ENCODE assay signal across 8 mouse cellular contexts in genomic region chr7:45467090-45467670, GRCm38 (mm10). TPM values are rescaled to one million over a fixed set of nuclear protein-coding genes. Genes with fewer than 3 reads are reported as not detected.
DNase-seq lines count a peak whose midpoint lies in the region; ATAC-seq and TF ChIP-seq lines count a peak whose summit lies in the region.

No protein-coding gene starts in this region.

- intact Hi-C loops in left cerebral cortex, adult 2 months (cut with DNase I), result loop anchor here (2.0 to 5.0 kb wide), 2 partner anchors 122 to 215 kb away; partner anchors contain the start of gene Ntn5
- intact Hi-C loops in left cerebral cortex, postnatal 10 days (cut with DNase I), result no loop called here
- intact Hi-C loops in left cerebral cortex, postnatal 25 days (cut with DNase I), result loop anchor here (10.0 kb wide), 1 partner anchor 238 kb away; the partner anchor contains the start of gene Dbp

- H3K4me1 ChIP-seq in forebrain, embryonic 12.5 days, result peaks cover 20% of the 10 kb centered on the region
- peaks cover 29% of the 10 kb centered on the region for H3K4me1 ChIP-seq in liver, embryonic 16.5 days (ENCODE audit: control insufficient read depth, low read depth, low read length)
- peaks cover 14% of the 10 kb centered on the region for H3K4me1 ChIP-seq in olfactory bulb, adult 2 months (ENCODE audit: control insufficient read depth, insufficient read depth, low read length)

- no peak overlapping the region for H3K9ac ChIP-seq in forebrain, embryonic 12.5 days
- peak overlapping the region; percentile 53 for H3K9ac ChIP-seq in liver, embryonic 16.5 days (ENCODE audit: low read depth, low read length)

- TF ChIP-seq POLR2A in olfactory bulb, adult 2 months (IDR thresholded peaks at IDR 0.05; ENCODE audit: insufficient read depth, low read depth, low read length), result no peak

- peak overlapping the region; percentile 90 for H3K4me2 ChIP-seq in forebrain, embryonic 12.5 days
- H3K4me2 ChIP-seq in liver, embryonic 16.5 days (ENCODE audit: low read depth, low read length), result peak overlapping the region; percentile 93

- no peak for DNase-seq in left cerebral cortex, adult 2 months (ENCODE audit: extremely low spot score in 1 of 2, low spot score in 2 of 2)
- no peak for DNase-seq in left cerebral cortex, postnatal 10 days (ENCODE audit: extremely low spot score in 1 of 2, low spot score in 2 of 2)
- no peak for DNase-seq in left cerebral cortex, postnatal 25 days (ENCODE audit: low spot score in 2 of 2)
- DNase-seq in layer of hippocampus, postnatal 14 days (ENCODE audit: low spot score in 2 of 2), result no peak
- no peak for DNase-seq in ovary, adult 18-20 months (ENCODE audit: low spot score)

- peak overlapping the region; percentile 81 for H3K27ac ChIP-seq in left cerebral cortex, adult 2 months
- no peak overlapping the region for H3K27ac ChIP-seq in forebrain, embryonic 12.5 days
- H3K27ac ChIP-seq in liver, embryonic 16.5 days (ENCODE audit: low read length), result no peak overlapping the region
- 0 out of 2 replicates have a peak overlapping the region, but pooled peaks have one; percentile 27 for H3K27ac ChIP-seq in olfactory bulb, adult 2 months (ENCODE audit: insufficient read depth, low read depth, low read length)

- no peaks in the 10 kb centered on the region for H3K27me3 ChIP-seq in forebrain, embryonic 12.5 days
- H3K27me3 ChIP-seq in liver, embryonic 16.5 days (ENCODE audit: control insufficient read depth, insufficient read depth, low read depth, low read length), result no peaks in the 10 kb centered on the region

- H3K4me3 ChIP-seq in left cerebral cortex, adult 2 months, result peak overlapping the region; percentile 96
- peak overlapping the region; percentile 88 for H3K4me3 ChIP-seq in forebrain, embryonic 12.5 days (replicated peaks)
- peak overlapping the region; percentile 78 for H3K4me3 ChIP-seq in liver, embryonic 16.5 days (ENCODE audit: low read depth, low read length)
- H3K4me3 ChIP-seq in olfactory bulb, adult 2 months (ENCODE audit: insufficient read depth, low read depth, low read length), result peak overlapping the region; percentile 75

- H3K9me3 ChIP-seq in forebrain, embryonic 12.5 days, result no peaks in the 10 kb centered on the region
- no peaks in the 10 kb centered on the region for H3K9me3 ChIP-seq in liver, embryonic 16.5 days (replicated peaks; ENCODE audit: control insufficient read depth, low read length)

- 36% methylated on average over 7 of the region's 7 CpGs for WGBS in forebrain, embryonic 12.5 days
- 42% methylated on average over 7 of the region's 7 CpGs for WGBS in liver, embryonic 16.5 days (ENCODE audit: insufficient replicate concordance)
- 43% methylated on average over 7 of the region's 7 CpGs for WGBS in olfactory bulb, adult 2 months

- peaks cover 29% of the 10 kb centered on the region for H3K36me3 ChIP-seq in forebrain, embryonic 12.5 days (replicated peaks)
- peaks cover 11% of the 10 kb centered on the region for H3K36me3 ChIP-seq in liver, embryonic 16.5 days (ENCODE audit: control insufficient read depth, insufficient read depth)

- ATAC-seq in forebrain, embryonic 12.5 days (ENCODE audit: low FRiP score), result no peak
- ATAC-seq in liver, embryonic 16.5 days (ENCODE audit: low read depth), result peak; percentile 10

- no peak for TF ChIP-seq CTCF in left cerebral cortex, adult 2 months (IDR thresholded peaks at IDR 0.05)
- TF ChIP-seq CTCF in olfactory bulb, adult 2 months (IDR thresholded peaks at IDR 0.05; ENCODE audit: insufficient read depth, low read depth, low read length), result no peak

RNA-seq across cellular contexts. Expression of gene Bax, which starts 0.5 kb away (rescaled TPM):
- total RNA-seq in left cerebral cortex, adult 2 months (2021), result 10 to 100 TPM; 66.9 to 67.4 TPM
- total RNA-seq in left cerebral cortex, postnatal 10 days (2021), result 10 to 100 TPM; 86.0 to 93.8 TPM
- polyA plus RNA-seq in forebrain, embryonic 12.5 days (2016; fragmentation: Nextera tagmentation; extraction: Ambion mirVana), result 240 and 256 TPM in 2 replicates
- 63.3 and 63.4 TPM in 2 replicates for polyA plus RNA-seq in liver, embryonic 16.5 days (2015; fragmentation: Nextera tagmentation; extraction: Ambion mirVana)
- not detected in 2 replicates for polyA plus RNA-seq in olfactory bulb, adult 2 months (2012; ENCODE audit: insufficient read depth, insufficient read length, low replicate concordance, missing spikeins)
- total RNA-seq in left cerebral cortex, postnatal 25 days (2021), result 10 to 100 TPM; 67.0 to 69.8 TPM
- 10 to 100 TPM; 90.2 to 90.6 TPM for total RNA-seq in layer of hippocampus, postnatal 14 days (2021)

RNA-seq across cellular contexts. Expression of gene Ftl1, which starts 7.5 kb away (rescaled TPM):
- total RNA-seq in left cerebral cortex, adult 2 months (2021), result 100 to 1,000 TPM; 200 to 208 TPM
- total RNA-seq in left cerebral cortex, postnatal 10 days (2021), result 100 to 1,000 TPM; 445 to 456 TPM
- polyA plus RNA-seq in forebrain, embryonic 12.5 days (2016; fragmentation: Nextera tagmentation; extraction: Ambion mirVana), result 5,523 and 5,537 TPM in 2 replicates
- polyA plus RNA-seq in liver, embryonic 16.5 days (2015; fragmentation: Nextera tagmentation; extraction: Ambion mirVana), result 6,125 and 6,166 TPM in 2 replicates
- polyA plus RNA-seq in olfactory bulb, adult 2 months (2012; ENCODE audit: insufficient read depth, insufficient read length, low replicate concordance, missing spikeins), result 553 and 835 TPM in 2 replicates
- total RNA-seq in left cerebral cortex, postnatal 25 days (2021), result 100 to 1,000 TPM; 207 to 225 TPM
- 100 to 1,000 TPM; 300 to 331 TPM for total RNA-seq in layer of hippocampus, postnatal 14 days (2021)

RNA-seq across cellular contexts. Expression of gene Tulp2, which starts 14.5 kb away (rescaled TPM):
- total RNA-seq in left cerebral cortex, adult 2 months (2021), result under 1 TPM in 1 of 2 experiments, not detected in 1; 0.30 TPM
- total RNA-seq in left cerebral cortex, postnatal 10 days (2021), result not detected
- 0.29 and 0.34 TPM in 2 replicates for polyA plus RNA-seq in forebrain, embryonic 12.5 days (2016; fragmentation: Nextera tagmentation; extraction: Ambion mirVana)
- polyA plus RNA-seq in liver, embryonic 16.5 days (2015; fragmentation: Nextera tagmentation; extraction: Ambion mirVana), result 0.41 and 0.75 TPM in 2 replicates
- polyA plus RNA-seq in olfactory bulb, adult 2 months (2012; ENCODE audit: insufficient read depth, insufficient read length, low replicate concordance, missing spikeins), result not detected in 2 replicates
- total RNA-seq in left cerebral cortex, postnatal 25 days (2021), result not detected
- not detected for total RNA-seq in layer of hippocampus, postnatal 14 days (2021)

RNA-seq across cellular contexts. Expression of gene Gm45808, which starts 19.4 kb away (rescaled TPM):
- 1 to 10 TPM; 1.5 to 2.0 TPM for total RNA-seq in left cerebral cortex, adult 2 months (2021)
- total RNA-seq in left cerebral cortex, postnatal 10 days (2021), result not detected
- polyA plus RNA-seq in forebrain, embryonic 12.5 days (2016; fragmentation: Nextera tagmentation; extraction: Ambion mirVana), result not detected in 2 replicates
- polyA plus RNA-seq in liver, embryonic 16.5 days (2015; fragmentation: Nextera tagmentation; extraction: Ambion mirVana), result not detected in 2 replicates
- polyA plus RNA-seq in olfactory bulb, adult 2 months (2012; ENCODE audit: insufficient read depth, insufficient read length, low replicate concordance, missing spikeins), result not detected in 2 replicates
- under 1 TPM in 1 of 2 experiments, not detected in 1; 0.73 TPM for total RNA-seq in left cerebral cortex, postnatal 25 days (2021)
- under 1 TPM; 0.57 to 0.62 TPM for total RNA-seq in layer of hippocampus, postnatal 14 days (2021)

RNA-seq across cellular contexts. Expression of gene Dhdh, which starts 21.4 kb away (rescaled TPM):
- 1 to 10 TPM; 3.7 to 4.8 TPM for total RNA-seq in left cerebral cortex, adult 2 months (2021)
- 1 to 10 TPM; 3.0 to 3.1 TPM for total RNA-seq in left cerebral cortex, postnatal 10 days (2021)
- 3.0 and 3.6 TPM in 2 replicates for polyA plus RNA-seq in forebrain, embryonic 12.5 days (2016; fragmentation: Nextera tagmentation; extraction: Ambion mirVana)
- 2.5 and 3.3 TPM in 2 replicates for polyA plus RNA-seq in liver, embryonic 16.5 days (2015; fragmentation: Nextera tagmentation; extraction: Ambion mirVana)
- polyA plus RNA-seq in olfactory bulb, adult 2 months (2012; ENCODE audit: insufficient read depth, insufficient read length, low replicate concordance, missing spikeins), result not detected in 2 replicates
- 1 to 10 TPM; 2.7 to 4.0 TPM for total RNA-seq in left cerebral cortex, postnatal 25 days (2021)
- total RNA-seq in layer of hippocampus, postnatal 14 days (2021), result 1 to 10 TPM; 2.8 TPM

Comparison
In these comparisons a context has a peak if more than half of its experiments do, and no peak if none do; other contexts are left out.
1. H3K27ac ChIP-seq: peak in left cerebral cortex, adult 2 months (single experiment) and olfactory bulb, adult 2 months (single experiment); none in forebrain, embryonic 12.5 days (single experiment) and liver, embryonic 16.5 days (single experiment).
2. Peak in every context shown above with its lines, with median percentiles within 50 percentile points of each other: H3K4me3 ChIP-seq.